9 mouse cellular contexts compared by ENCODE assay signal in the genomic region with DNA sequence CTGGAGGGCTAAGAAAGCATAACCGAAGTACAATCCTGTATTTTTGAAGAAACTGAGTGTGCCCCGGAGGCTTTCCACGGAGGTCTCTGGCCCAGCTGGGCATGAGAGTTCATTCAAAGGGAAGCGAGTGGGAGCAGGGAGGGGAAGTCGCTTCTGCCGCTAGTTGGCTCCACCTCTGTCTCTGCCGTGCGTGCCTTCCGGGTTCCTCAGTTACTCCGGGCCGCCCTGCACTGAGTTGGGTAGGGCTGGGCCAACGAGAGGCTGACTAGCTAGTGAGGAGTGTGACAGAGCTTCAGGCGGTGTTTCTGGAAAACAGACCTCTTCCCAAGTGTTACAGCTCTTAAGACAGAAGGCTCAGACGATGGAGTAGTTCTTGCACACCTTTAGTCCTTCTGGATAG. TPM values are rescaled to one million over a fixed set of nuclear protein-coding genes. Genes with fewer than 3 reads are reported as not detected.
DNase-seq lines count a peak whose midpoint lies in the region; ATAC-seq and TF ChIP-seq lines count a peak whose summit lies in the region.
"Had no signal": no experiment of that assay in that cellular context is flagged by ENCODE, and none has a peak within 500 bp of the region (broad histone marks: within the 10 kb centered on the region; RNA-seq: fewer than 3 reads in every experiment).

No protein-coding gene starts in this region.

- H3K9me3 ChIP-seq in midbrain, postnatal 0 days (ENCODE audit: low read length), result no peaks in the 10 kb centered on the region
- no peaks in the 10 kb centered on the region for H3K9me3 ChIP-seq in midbrain, embryonic 16.5 days (replicated peaks; ENCODE audit: control insufficient read depth, low read length, poor library complexity, severe bottlenecking)
- no peaks in the 10 kb centered on the region for H3K9me3 ChIP-seq in liver, postnatal 0 days (ENCODE audit: low read length)
- H3K9me3 ChIP-seq: embryonic facial prominence, embryonic 15.5 days had no signal

- H3K4me3 ChIP-seq in midbrain, postnatal 0 days (ENCODE audit: low read depth, low read length), result no peak overlapping the region
- H3K4me3 ChIP-seq in midbrain, embryonic 16.5 days (ENCODE audit: low read depth, low read length), result no peak overlapping the region
- no peak overlapping the region for H3K4me3 ChIP-seq in liver, postnatal 0 days (ENCODE audit: low read depth, low read length)
- H3K4me3 ChIP-seq: embryonic facial prominence, embryonic 15.5 days had no signal

- intact Hi-C loops in heart, postnatal 14 days (cut with DNase I), result no loop called here

- ATAC-seq in midbrain, postnatal 0 days (ENCODE audit: low FRiP score), result no peak
- no peak for ATAC-seq in midbrain, embryonic 16.5 days
- no peak for ATAC-seq in liver, postnatal 0 days

- peak; percentile 37; the same call in 1 of the 2 replicates for TF ChIP-seq CTCF in midbrain, postnatal 0 days (IDR thresholded peaks at IDR 0.05)
- peak; percentile 67 for TF ChIP-seq CTCF in liver, postnatal 0 days (IDR thresholded peaks at IDR 0.05; ENCODE audit: low read depth)

- H3K9ac ChIP-seq in midbrain, postnatal 0 days (replicated peaks; ENCODE audit: low read length, poor library complexity, severe bottlenecking), result no peak overlapping the region
- no peak overlapping the region for H3K9ac ChIP-seq in midbrain, embryonic 16.5 days (ENCODE audit: low read depth, low read length)
- no peak overlapping the region for H3K9ac ChIP-seq in liver, postnatal 0 days (replicated peaks)
- H3K9ac ChIP-seq: embryonic facial prominence, embryonic 15.5 days had no signal

- no peak for TF ChIP-seq EP300 in liver, postnatal 0 days (IDR thresholded peaks at IDR 0.05; ENCODE audit: low read depth)

- H3K4me2 ChIP-seq in midbrain, postnatal 0 days (ENCODE audit: low read depth, low read length, poor library complexity, severe bottlenecking), result no peak overlapping the region
- no peak overlapping the region for H3K4me2 ChIP-seq in midbrain, embryonic 16.5 days (ENCODE audit: low read length)
- H3K4me2 ChIP-seq in liver, postnatal 0 days (ENCODE audit: low read depth, low read length), result peak overlapping the region; percentile 27; the same call in 1 of the 2 replicates
- H3K4me2 ChIP-seq: embryonic facial prominence, embryonic 15.5 days had no signal

- H3K27ac ChIP-seq in midbrain, postnatal 0 days (ENCODE audit: low read depth, low read length), result no peak overlapping the region
- H3K27ac ChIP-seq in midbrain, embryonic 16.5 days (ENCODE audit: low read length), result no peak overlapping the region
- no peak overlapping the region for H3K27ac ChIP-seq in liver, postnatal 0 days (ENCODE audit: low read depth)
- H3K27ac ChIP-seq: embryonic facial prominence, embryonic 15.5 days had no signal

- no peaks in the 10 kb centered on the region for H3K27me3 ChIP-seq in midbrain, postnatal 0 days (ENCODE audit: insufficient read depth, low read length)
- H3K27me3 ChIP-seq in midbrain, embryonic 16.5 days (ENCODE audit: control insufficient read depth, insufficient read depth, low read depth, low read length), result no peaks in the 10 kb centered on the region
- no peaks in the 10 kb centered on the region for H3K27me3 ChIP-seq in liver, postnatal 0 days (ENCODE audit: insufficient read depth, low read length)
- H3K27me3 ChIP-seq: embryonic facial prominence, embryonic 15.5 days had no signal

- no peaks in the 10 kb centered on the region for H3K36me3 ChIP-seq in midbrain, postnatal 0 days (ENCODE audit: insufficient read depth, low read length)
- no peaks in the 10 kb centered on the region for H3K36me3 ChIP-seq in midbrain, embryonic 16.5 days (ENCODE audit: control insufficient read depth, insufficient read depth, low read length)
- no peaks in the 10 kb centered on the region for H3K36me3 ChIP-seq in liver, postnatal 0 days (replicated peaks; ENCODE audit: insufficient read depth, low read length)
- H3K36me3 ChIP-seq: embryonic facial prominence, embryonic 15.5 days had no signal

- peak; percentile 33 to 74 for DNase-seq in adrenal gland, adult (ENCODE audit: inconsistent age in 2 of 2, low spot score in 1 of 2)
- DNase-seq in adrenal gland, postnatal 4 days (ENCODE audit: low spot score in 2 of 2), result no peak
- DNase-seq in midbrain, postnatal 0 days (ENCODE audit: low spot score), result no peak
- DNase-seq in heart, postnatal 14 days, result peak; percentile 23 to 30
- peak; percentile 54 for DNase-seq in liver, postnatal 0 days
- DNase-seq in spleen, adult 18-20 months, result peak; percentile 47 to 59
- DNase-seq in layer of hippocampus, postnatal 25 days (ENCODE audit: extremely low spot score in 1 of 2, low spot score in 1 of 2), result no peak

- 18% methylated on average over 14 of the region's 14 CpGs for WGBS in midbrain, postnatal 0 days
- WGBS in midbrain, embryonic 16.5 days, result 24% methylated on average over 14 of the region's 14 CpGs
- 16% methylated on average over 14 of the region's 14 CpGs for WGBS in liver, postnatal 0 days (ENCODE audit: insufficient replicate concordance)

- H3K4me1 ChIP-seq in midbrain, postnatal 0 days (ENCODE audit: insufficient read depth, low read length), result no peaks in the 10 kb centered on the region
- H3K4me1 ChIP-seq in midbrain, embryonic 16.5 days (ENCODE audit: control insufficient read depth, insufficient read depth, low read length), result peaks cover 12% of the 10 kb centered on the region
- peaks cover 14% of the 10 kb centered on the region for H3K4me1 ChIP-seq in liver, postnatal 0 days (ENCODE audit: insufficient read depth)

RNA-seq across cellular contexts. Expression of a gene that starts 3.9 kb away (rescaled TPM):
- total RNA-seq in adrenal gland, postnatal 4 days (2021), result 10 to 100 TPM; 47.8 to 55.6 TPM
- 41.2 and 65.6 TPM in 2 replicates for total RNA-seq in midbrain, postnatal 0 days (2014; rRNA removed)
- polyA plus RNA-seq in midbrain, postnatal 0 days (2015; fragmentation: Nextera tagmentation; extraction: Ambion mirVana), result 129 and 137 TPM in 2 replicates
- polyA plus RNA-seq in midbrain, embryonic 16.5 days (2015; fragmentation: Nextera tagmentation; extraction: Ambion mirVana), result 126 and 128 TPM in 2 replicates
- 100 to 1,000 TPM in 1 of 2 experiments, 10 to 100 TPM in 1; 96.8 to 111 TPM for total RNA-seq in heart, postnatal 14 days (2021)
- 59.9 and 67.3 TPM in 2 replicates for polyA plus RNA-seq in liver, postnatal 0 days (2015; fragmentation: Nextera tagmentation; extraction: Ambion mirVana)
- total RNA-seq in layer of hippocampus, postnatal 25 days (2021), result 10 to 100 TPM; 39.7 to 43.9 TPM

RNA-seq across cellular contexts. Expression of a gene that starts 14.9 kb away (rescaled TPM):
- 10 to 100 TPM; 19.0 to 19.3 TPM for total RNA-seq in adrenal gland, postnatal 4 days (2021)
- total RNA-seq in midbrain, postnatal 0 days (2014; rRNA removed), result 15.1 and 19.0 TPM in 2 replicates
- polyA plus RNA-seq in midbrain, postnatal 0 days (2015; fragmentation: Nextera tagmentation; extraction: Ambion mirVana), result 25.6 and 28.9 TPM in 2 replicates
- polyA plus RNA-seq in midbrain, embryonic 16.5 days (2015; fragmentation: Nextera tagmentation; extraction: Ambion mirVana), result 46.0 and 47.9 TPM in 2 replicates
- 10 to 100 TPM; 22.1 to 22.7 TPM for total RNA-seq in heart, postnatal 14 days (2021)
- polyA plus RNA-seq in liver, postnatal 0 days (2015; fragmentation: Nextera tagmentation; extraction: Ambion mirVana), result 11.2 and 11.3 TPM in 2 replicates
- 10 to 100 TPM; 23.9 to 24.8 TPM for total RNA-seq in layer of hippocampus, postnatal 25 days (2021)

RNA-seq across cellular contexts. Expression of a gene that starts 15.5 kb away (rescaled TPM):
- 10 to 100 TPM; 82.3 to 86.9 TPM for total RNA-seq in adrenal gland, postnatal 4 days (2021)
- 122 and 126 TPM in 2 replicates for total RNA-seq in midbrain, postnatal 0 days (2014; rRNA removed)
- 16.9 and 21.6 TPM in 2 replicates for polyA plus RNA-seq in midbrain, postnatal 0 days (2015; fragmentation: Nextera tagmentation; extraction: Ambion mirVana)
- 27.1 and 28.8 TPM in 2 replicates for polyA plus RNA-seq in midbrain, embryonic 16.5 days (2015; fragmentation: Nextera tagmentation; extraction: Ambion mirVana)
- total RNA-seq in heart, postnatal 14 days (2021), result 1 to 10 TPM; 1.9 to 2.9 TPM
- 0.41 and 0.47 TPM in 2 replicates for polyA plus RNA-seq in liver, postnatal 0 days (2015; fragmentation: Nextera tagmentation; extraction: Ambion mirVana)
- total RNA-seq in layer of hippocampus, postnatal 25 days (2021), result 100 to 1,000 TPM; 264 to 282 TPM

RNA-seq across cellular contexts. Expression of a gene that starts 18.4 kb away (rescaled TPM):
- total RNA-seq in adrenal gland, postnatal 4 days (2021), result 10 to 100 TPM; 82.8 to 90.3 TPM
- total RNA-seq in midbrain, postnatal 0 days (2014; rRNA removed), result 89.3 and 92.8 TPM in 2 replicates
- 22.0 and 24.5 TPM in 2 replicates for polyA plus RNA-seq in midbrain, postnatal 0 days (2015; fragmentation: Nextera tagmentation; extraction: Ambion mirVana)
- polyA plus RNA-seq in midbrain, embryonic 16.5 days (2015; fragmentation: Nextera tagmentation; extraction: Ambion mirVana), result 27.8 and 36.1 TPM in 2 replicates
- total RNA-seq in heart, postnatal 14 days (2021), result 10 to 100 TPM; 26.1 to 27.9 TPM
- polyA plus RNA-seq in liver, postnatal 0 days (2015; fragmentation: Nextera tagmentation; extraction: Ambion mirVana), result 11.1 and 11.5 TPM in 2 replicates
- total RNA-seq in layer of hippocampus, postnatal 25 days (2021), result 10 to 100 TPM; 70.3 to 88.1 TPM

RNA-seq across cellular contexts. Expression of a gene that starts 34.6 kb away (rescaled TPM):
- total RNA-seq in adrenal gland, postnatal 4 days (2021), result 1 to 10 TPM; 1.0 to 1.1 TPM
- 1.3 and 1.4 TPM in 2 replicates for total RNA-seq in midbrain, postnatal 0 days (2014; rRNA removed)
- polyA plus RNA-seq in midbrain, postnatal 0 days (2015; fragmentation: Nextera tagmentation; extraction: Ambion mirVana), result 0.97 and 1.1 TPM in 2 replicates
- polyA plus RNA-seq in midbrain, embryonic 16.5 days (2015; fragmentation: Nextera tagmentation; extraction: Ambion mirVana), result 2.1 and 2.4 TPM in 2 replicates
- total RNA-seq in heart, postnatal 14 days (2021), result under 1 TPM in 1 of 2 experiments, not detected in 1; 0.29 TPM
- polyA plus RNA-seq in liver, postnatal 0 days (2015; fragmentation: Nextera tagmentation; extraction: Ambion mirVana), result 0.09 and 0.19 TPM in 2 replicates
- under 1 TPM; 0.40 to 0.69 TPM for total RNA-seq in layer of hippocampus, postnatal 25 days (2021)

Comparison
In these comparisons a context has a peak if more than half of its experiments do, and no peak if none do; other contexts are left out.
1. DNase-seq: peak in adrenal gland, adult (2 of 2), heart, postnatal 14 days (2 of 2), liver, postnatal 0 days (single experiment) and spleen, adult 18-20 months (2 of 2); none in adrenal gland, postnatal 4 days (0 of 2), midbrain, postnatal 0 days (single experiment) and layer of hippocampus, postnatal 25 days (0 of 2).
2. RNA of a gene that starts 15.5 kb away (total RNA-seq): 264 to 282 TPM in layer of hippocampus, postnatal 25 days, 122 to 126 TPM in midbrain, postnatal 0 days and 82.3 to 86.9 TPM in adrenal gland, postnatal 4 days; 1.9 to 2.9 TPM in heart, postnatal 14 days; every median in the first group is over 10 times any median in the second.